Mouse (Mus musculus) left cerebral cortex, postnatal 36 days (tissue): ENCODE results near the gene Ccdc63. TPM values are rescaled to one million over a fixed set of nuclear protein-coding genes. Genes with fewer than 3 reads are reported as not detected.
"Not testable (repeated sequence)": the region's sequence is repeated elsewhere in the genome, so short reads cannot be mapped to it uniquely, and the experiment has no call there.

Source experiments
- DNase-seq, 2 experiments: peaks; one replicate each; pipeline ENCODE4 v3.0.0; 2021 to 2022; ENCODE audit warnings: low spot score in 2 of 2, mixed read lengths in 1 of 2
- intact Hi-C: fragments of 180-260 bp; cut with DNase I; formaldehyde crosslinking; loops from one replicate; pipeline ENCODE4 v1.15.1; 2025
- total RNA-seq, 2 experiments: library from RNA; stranded (reverse); gene quantifications; 2 replicates each; pipeline ENCODE4 v1.2.3; 2021

Gene Ccdc63
- total RNA-seq, 2 experiments from 2014 or later = 0.30 to 0.72 TPM

GRCm38 (mm10) chr5:122154006-122154405, 13.4 kb upstream of the Ccdc63 start:
- DNase-seq = no peak
- intact Hi-C loops = no loop called here

- DNase-seq, intact Hi-C loops: not testable (repeated sequence)
These were observed 11.9 kb upstream of the Ccdc63 start for GRCm38 (mm10) chr5:122152508-122152907.

- DNase-seq = no peak
- intact Hi-C loops = no loop called here
These were observed 8.6 kb upstream of the Ccdc63 start for GRCm38 (mm10) chr5:122149259-122149658.

GRCm38 (mm10) chr5:122148107-122148506, 7.5 kb upstream of the Ccdc63 start:
- intact Hi-C loops = no loop called here
- no peak for DNase-seq

- intact Hi-C loops = no loop called here
- no peak for DNase-seq
These were observed 6.0 kb upstream of the Ccdc63 start for GRCm38 (mm10) chr5:122146609-122147008.

- intact Hi-C loops = no loop called here
- DNase-seq = no peak
These were observed 5.5 kb upstream of the Ccdc63 start for GRCm38 (mm10) chr5:122146056-122146580.

GRCm38 (mm10) chr5:122145381-122146055, 4.9 kb upstream of the Ccdc63 start:
- intact Hi-C loops = no loop called here
- DNase-seq = no peak

- DNase-seq = no peak
- intact Hi-C loops = no loop called here
These were observed 4.2 kb upstream of the Ccdc63 start for GRCm38 (mm10) chr5:122144825-122145224.

GRCm38 (mm10) chr5:122143543-122143942, 2.9 kb upstream of the Ccdc63 start:
- peak; percentile 44 to 52 for DNase-seq
- intact Hi-C loops = no loop called here

- intact Hi-C loops = no loop called here
- DNase-seq = no peak
These were observed 1.8 kb upstream of the Ccdc63 start for GRCm38 (mm10) chr5:122142230-122142992.

GRCm38 (mm10) chr5:122139771-122140170, 852 bp downstream of the Ccdc63 start:
- DNase-seq, intact Hi-C loops: not testable (repeated sequence)

- DNase-seq = no peak
- intact Hi-C loops = no loop called here
These were observed 1.8 kb downstream of the Ccdc63 start for GRCm38 (mm10) chr5:122138856-122139255.

- intact Hi-C loops = no loop called here
- DNase-seq = no peak
These were observed 3.9 kb downstream of the Ccdc63 start for GRCm38 (mm10) chr5:122136508-122137408.

GRCm38 (mm10) chr5:122135290-122135882, 5.2 kb downstream of the Ccdc63 start:
- intact Hi-C loops = no loop called here
- DNase-seq = no peak

- intact Hi-C loops = loop anchor here (5.0 kb wide), 2 partner anchors 33 to 208 kb away; no protein-coding TSS in a partner anchor
- no peak for DNase-seq
These were observed 6.0 kb downstream of the Ccdc63 start for GRCm38 (mm10) chr5:122134395-122135289.

GRCm38 (mm10) chr5:122133050-122133389, 7.6 kb downstream of the Ccdc63 start:
- no peak for DNase-seq
- intact Hi-C loops = loop anchor here (5.0 kb wide), 2 partner anchors 34 to 209 kb away; no protein-coding TSS in a partner anchor

GRCm38 (mm10) chr5:122132167-122133049, 8.2 kb downstream of the Ccdc63 start:
- no peak for DNase-seq
- intact Hi-C loops = loop anchor here (5.0 kb wide), 2 partner anchors 35 to 210 kb away; no protein-coding TSS in a partner anchor
